Mouse (Mus musculus) heart, adult 2 months (tissue): ENCODE measurements around the gene H2al1n. TPM values are rescaled to one million over a fixed set of nuclear protein-coding genes. Genes with fewer than 3 reads are reported as not detected.
"Not testable (repeated sequence)": the region's sequence is repeated elsewhere in the genome, so short reads cannot be mapped to it uniquely, and the experiment has no call there.

Source experiments
- DNase-seq, 2 experiments: peaks; one replicate each; pipeline ENCODE4 v3.0.0; 2021
- H3K27ac ChIP-seq: fragments of 200-600 bp; 2 replicates; pipeline ENCODE4 v1.8.1; 2022
- H3K27me3 ChIP-seq: fragments of 200-500 bp; 2 replicates; pipeline ENCODE4 v1.6.1; 2012; ENCODE audit warnings: mild to moderate bottlenecking, low read length, inconsistent platforms, mixed read lengths; ENCODE audit not compliant: control insufficient read depth, insufficient read depth
- H3K36me3 ChIP-seq: fragments of 200-500 bp; 2 replicates; pipeline ENCODE4 v1.6.1; 2012; ENCODE audit warnings: low read length, inconsistent platforms; ENCODE audit not compliant: control insufficient read depth, insufficient read depth
- H3K4me1 ChIP-seq: fragments of 200-500 bp; 2 replicates; pipeline ENCODE4 v1.6.1; 2011; ENCODE audit warnings: low read length; ENCODE audit not compliant: control insufficient read depth, insufficient read depth
- H3K4me3 ChIP-seq: fragments of 200-600 bp; 2 replicates; pipeline ENCODE4 v1.8.1; 2022
- H3K79me2 ChIP-seq: fragments of 200-500 bp; replicated peaks from 2 replicates; pipeline ENCODE4 v1.6.1; 2012; ENCODE audit warnings: mild to moderate bottlenecking, inconsistent platforms, low read length, moderate library complexity, mixed read lengths; ENCODE audit not compliant: control insufficient read depth, insufficient read depth
- H3K9ac ChIP-seq: fragments of 200-500 bp; 2 replicates; pipeline ENCODE4 v1.6.1; 2012; ENCODE audit warnings: low read depth, mild to moderate bottlenecking, control low read depth, inconsistent platforms, low read length, mixed read lengths
- CTCF ChIP-seq: fragments of 200-600 bp; IDR thresholded peaks from 2 replicates; pipeline ENCODE4 v1.8.1; 2022; ENCODE audit warnings: antibody characterized with exemption, mild to moderate bottlenecking, moderate library complexity
- EP300 ChIP-seq: fragments of 200-500 bp; IDR thresholded peaks from 2 replicates; pipeline ENCODE4 v1.6.1; 2011; ENCODE audit warnings: low read depth, low read length, control low read depth; ENCODE audit not compliant: insufficient read depth
- POLR2A ChIP-seq: fragments of 200-500 bp; IDR thresholded peaks from 2 replicates; pipeline ENCODE4 v1.6.1; 2011; ENCODE audit warnings: mild to moderate bottlenecking, low read depth, low read length, control low read depth; ENCODE audit not compliant: insufficient read depth
- WGBS: fragments of 180-500 bp; shearing (Covaris S2); methylation state at CpG from one replicate; pipeline ENCODE4 v1.1.7; 2018; 5-methylcytosine and 5-hydroxymethylcytosine counted together
- intact Hi-C: fragments of 180-260 bp; cut with DNase I; formaldehyde crosslinking; loops from one replicate; pipeline ENCODE4 v1.15.1; 2025
- long read RNA-seq: library from polyadenylated mRNA; stranded (forward); transcript quantifications from one replicate; pipeline ENCODE4 v2.0.0, GENCODE M21; 2021
- polyA plus RNA-seq: library from polyadenylated mRNA; depleted of rRNA; stranded (reverse); fragments of >200 nt; gene quantifications from 2 replicates; pipeline ENCODE4 v1.2.3, GENCODE M21; 2012; rRNA removed
- total RNA-seq, 2 experiments: library from RNA; stranded (reverse); gene quantifications; 2 replicates each; pipeline ENCODE4 v1.2.3; 2021

H2al1n gene
- not detected for total RNA-seq
- polyA plus RNA-seq, result not detected in 2 replicates
- long read RNA-seq, result 0 reads

DNA sequence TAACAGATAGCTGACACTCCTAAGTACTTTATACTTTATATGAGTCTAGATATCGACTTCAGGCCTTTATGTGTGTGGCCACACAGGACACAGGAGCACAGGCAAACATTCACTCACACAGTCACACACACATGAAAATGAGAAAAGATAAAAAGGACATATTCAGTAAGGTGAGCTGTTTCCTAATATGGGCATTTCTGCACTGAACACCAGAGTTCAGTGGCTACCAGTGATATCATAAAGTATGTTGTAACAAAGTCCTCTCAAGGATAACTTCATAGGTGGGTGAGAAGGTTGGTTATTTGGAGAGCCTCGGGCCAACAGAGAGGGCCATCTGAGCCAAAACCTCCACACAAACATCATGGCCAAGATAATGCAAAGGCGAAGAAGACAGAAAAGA, at the start of gene H2al1n:
H2al1n (plus strand) TSS at position 301 of the 400 bp plus-strand sequence.
- H3K79me2 ChIP-seq, DNase-seq, H3K36me3 ChIP-seq, H3K9ac ChIP-seq, H3K4me1 ChIP-seq, H3K4me3 ChIP-seq, intact Hi-C loops, H3K27ac ChIP-seq, H3K27me3 ChIP-seq: not testable (repeated sequence)
- 79% methylated on average over 3 of the region's 3 CpGs for WGBS

DNA sequence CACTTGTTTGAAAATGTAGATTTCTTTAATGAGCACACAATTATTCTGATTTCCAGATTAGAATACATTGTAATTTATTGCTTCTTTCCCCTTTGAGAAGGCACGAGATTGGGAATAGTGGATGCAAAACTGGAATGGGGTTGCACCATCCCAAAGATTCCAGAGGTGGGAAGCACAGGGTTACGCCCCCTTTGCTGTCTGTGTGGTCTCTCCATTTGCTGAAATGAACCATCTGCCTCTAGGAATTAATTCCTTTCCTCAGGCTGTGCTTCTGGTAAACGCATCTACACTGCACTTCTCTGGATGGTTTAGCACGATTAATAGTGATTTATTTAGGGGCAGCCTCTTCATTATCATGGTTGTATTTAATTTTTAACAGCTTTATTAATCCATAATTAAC, 11.7 kb upstream of the H2al1n start:
- intact Hi-C loops, result no loop called here
- no peak overlapping the region for H3K9ac ChIP-seq
- DNase-seq, result no peak
- no peaks in the 10 kb centered on the region for H3K79me2 ChIP-seq
- H3K27ac ChIP-seq, result no peak overlapping the region
- H3K4me3 ChIP-seq, result no peak overlapping the region
- 72% methylated on average over 4 of the region's 4 CpGs for WGBS
- H3K36me3 ChIP-seq, result no peaks in the 10 kb centered on the region
- TF ChIP-seq CTCF (no peak), POLR2A (no peak), EP300 (no peak)
- H3K27me3 ChIP-seq, result no peaks in the 10 kb centered on the region
- no peaks in the 10 kb centered on the region for H3K4me1 ChIP-seq

DNA sequence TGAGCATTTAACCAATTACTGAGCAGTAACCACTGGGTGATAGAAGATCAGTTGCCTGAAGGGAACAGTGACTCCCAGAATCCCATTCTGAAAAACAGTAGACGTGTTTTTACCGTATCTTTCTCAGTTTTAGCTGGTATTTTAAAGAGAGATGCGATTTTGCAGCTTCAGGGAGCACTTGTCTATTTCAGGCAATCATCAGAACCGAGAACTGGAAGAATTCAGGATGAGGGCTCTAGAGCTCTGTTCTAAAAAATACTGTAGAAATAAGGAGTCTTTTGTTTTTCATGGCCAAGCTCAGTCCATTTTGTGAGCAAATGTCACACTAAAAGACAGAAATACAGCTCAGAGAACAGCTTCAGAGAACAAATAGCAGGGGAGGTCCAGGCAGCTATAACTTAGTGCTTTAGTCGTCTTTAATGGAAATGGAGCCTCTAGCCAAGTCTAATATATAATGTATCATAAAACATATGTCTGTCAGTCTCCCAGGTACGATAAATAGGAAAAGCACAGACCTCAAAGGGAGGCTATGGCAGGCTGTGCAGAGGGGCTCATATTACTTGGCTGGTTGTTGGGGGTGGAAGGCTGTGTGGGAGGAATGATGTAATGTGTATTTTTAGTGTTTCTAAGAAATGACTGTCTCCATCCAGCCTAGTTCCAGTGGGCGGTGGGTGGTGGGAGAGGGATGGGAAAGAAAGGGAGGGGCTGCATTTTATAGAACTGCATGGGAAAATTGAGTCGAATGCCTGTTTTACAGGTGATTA, 4.7 kb upstream of the H2al1n start:
- Histone ChIP-seq H3K9ac (no peak overlapping the region), H3K36me3 (no peaks in the 10 kb centered on the region), H3K27ac (no peak overlapping the region), H3K79me2 (no peaks in the 10 kb centered on the region), H3K27me3 (no peaks in the 10 kb centered on the region), H3K4me3 (no peak overlapping the region), H3K4me1 (no peaks in the 10 kb centered on the region)
- intact Hi-C loops, result no loop called here
- 40% methylated on average over 8 of the region's 8 CpGs for WGBS
- no peak for DNase-seq
- TF ChIP-seq EP300 (no peak), POLR2A (no peak), CTCF (no peak)

DNA sequence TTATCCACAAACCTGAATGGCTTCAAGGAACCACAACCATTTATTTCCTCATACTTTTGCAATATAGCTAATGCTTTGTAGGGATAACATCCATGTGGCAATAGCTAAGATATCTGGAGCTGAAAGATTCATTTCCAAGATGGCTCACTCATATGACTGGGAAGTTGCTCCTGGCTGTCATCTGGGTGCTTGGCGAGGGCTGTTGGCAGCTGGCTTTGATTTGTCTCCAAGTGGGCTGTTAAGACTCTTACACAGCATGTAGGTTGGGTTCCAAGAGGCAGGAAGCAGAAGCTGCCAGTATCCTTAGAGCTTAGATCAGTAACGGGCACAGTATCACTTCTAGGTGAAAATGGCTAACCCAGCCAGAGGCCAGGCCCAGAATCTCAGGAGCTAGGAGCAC, 18.3 kb downstream of the H2al1n start:
- DNase-seq, result peak in 1 of 2 experiments; percentile 6
- Histone ChIP-seq H3K27ac (no peak overlapping the region), H3K9ac (no peak overlapping the region), H3K4me3 (no peak overlapping the region), H3K79me2 (no peaks in the 10 kb centered on the region), H3K4me1 (no peaks in the 10 kb centered on the region), H3K27me3 (no peaks in the 10 kb centered on the region), H3K36me3 (no peaks in the 10 kb centered on the region)
- TF ChIP-seq POLR2A (no peak), CTCF (no peak), EP300 (no peak)
- intact Hi-C loops, result no loop called here
- WGBS, result 34% methylated on average over 2 of the region's 2 CpGs

DNA sequence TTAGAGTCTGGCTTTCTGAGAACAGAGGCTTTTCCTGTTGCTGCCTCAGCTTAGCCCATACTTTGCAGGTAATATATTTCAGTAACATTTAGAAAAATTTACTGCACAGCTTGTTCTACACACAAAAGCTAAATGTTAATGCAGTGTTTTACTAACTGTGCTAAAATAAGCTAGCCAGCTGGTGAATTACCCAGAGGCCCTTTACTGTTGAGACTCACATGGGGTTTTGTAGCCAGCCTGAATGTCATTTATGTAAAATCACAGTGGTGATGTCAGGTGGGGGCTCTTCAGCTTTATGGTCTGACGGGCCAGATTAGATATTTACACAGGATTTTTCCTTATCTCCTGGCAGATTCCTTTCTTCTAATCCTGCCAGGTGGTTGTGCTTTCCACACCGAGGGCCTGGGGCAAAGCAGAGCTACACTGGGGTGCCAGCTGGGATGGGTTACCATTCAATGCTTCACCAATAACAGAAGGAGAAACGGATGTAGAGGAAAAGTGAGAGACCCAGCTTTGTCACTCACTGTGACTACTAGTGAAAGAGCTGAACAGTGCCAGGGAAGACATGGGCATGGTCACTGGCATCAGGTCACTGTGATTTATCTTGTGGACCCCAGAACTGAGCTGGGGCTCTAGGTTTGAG, 48.8 kb downstream of the H2al1n start:
- Histone ChIP-seq H3K9ac (no peak overlapping the region), H3K4me1 (no peaks in the 10 kb centered on the region), H3K36me3 (no peaks in the 10 kb centered on the region), H3K27ac (no peak overlapping the region), H3K27me3 (no peaks in the 10 kb centered on the region), H3K79me2 (no peaks in the 10 kb centered on the region), H3K4me3 (no peak overlapping the region)
- TF ChIP-seq POLR2A (no peak), CTCF (no peak), EP300 (no peak)
- intact Hi-C loops, result no loop called here
- DNase-seq, result no peak
- 48% methylated on average over 3 of the region's 3 CpGs for WGBS
